Comparison of ENCODE assay signal across 11 mouse cellular contexts in genomic region chr5:29817400-29817799, GRCm38 (mm10).
DNase-seq lines count a peak whose midpoint lies in the region.
"Had no signal": no experiment of that assay in that cellular context is flagged by ENCODE, and none has a peak within 500 bp of the region (broad histone marks: within the 10 kb centered on the region; RNA-seq: fewer than 3 reads in every experiment).

No protein-coding gene starts in this region.

- no peaks in the 10 kb centered on the region for H3K4me1 ChIP-seq in heart, embryonic 10.5 days
- H3K4me1 ChIP-seq: hindbrain, embryonic 10.5 days had no signal

- WGBS in heart, embryonic 10.5 days = 87% methylated on average over 5 of the region's 5 CpGs

- H3K4me3 ChIP-seq in heart, embryonic 10.5 days = no peak overlapping the region
- H3K4me3 ChIP-seq: hindbrain, embryonic 10.5 days; limb, embryonic 15.5 days had no signal

- peak; percentile 71 to 74 for DNase-seq in heart, adult 18-20 months
- DNase-seq in heart, embryonic 10.5 days (ENCODE audit: low spot score) = no peak
- DNase-seq in lung, postnatal 25 days (ENCODE audit: low spot score) = peak; percentile 3
- no peak for DNase-seq in lung, adult 18-20 months
- DNase-seq in gastrocnemius, postnatal 25 days = peak; percentile 29
- DNase-seq in right cerebral cortex, postnatal 25 days = peak; percentile 13
- no peak for DNase-seq in kidney, adult 11 months
- DNase-seq: kidney, adult 2 months; thymus, adult 2 months had no signal

- H3K9me3 ChIP-seq in heart, embryonic 10.5 days = no peaks in the 10 kb centered on the region
- H3K9me3 ChIP-seq: limb, embryonic 15.5 days had no signal

- no peak overlapping the region for H3K27ac ChIP-seq in heart, embryonic 10.5 days
- H3K27ac ChIP-seq: hindbrain, embryonic 10.5 days; limb, embryonic 15.5 days had no signal

- no peaks in the 10 kb centered on the region for H3K36me3 ChIP-seq in heart, embryonic 10.5 days
- H3K36me3 ChIP-seq: hindbrain, embryonic 10.5 days; limb, embryonic 15.5 days had no signal

- H3K27me3 ChIP-seq in heart, embryonic 10.5 days (ENCODE audit: insufficient read depth, poor library complexity, severe bottlenecking) = no peaks in the 10 kb centered on the region
- H3K27me3 ChIP-seq: limb, embryonic 15.5 days had no signal

Comparison
In these comparisons a context has a peak if more than half of its experiments do, and no peak if none do; other contexts are left out.
1. DNase-seq: peak in heart, adult 18-20 months (2 of 2), lung, postnatal 25 days (single experiment), gastrocnemius, postnatal 25 days (single experiment) and right cerebral cortex, postnatal 25 days (single experiment); none in heart, embryonic 10.5 days (single experiment), lung, adult 18-20 months (0 of 2) and kidney, adult 11 months (single experiment).